Mouse (Mus musculus) gastrocnemius, adult 2 months (tissue): ENCODE results near the gene Hdac8. TPM values are rescaled to one million over a fixed set of nuclear protein-coding genes. Genes with fewer than 3 reads are reported as not detected.

Source experiments
- DNase-seq: peaks from one replicate; pipeline ENCODE4 v3.0.0; 2022
- H3K27ac ChIP-seq: fragments of 200-600 bp; 2 replicates; pipeline ENCODE4 v1.8.1; 2022; ENCODE audit warnings: mild to moderate bottlenecking
- H3K4me3 ChIP-seq: fragments of 200-600 bp; 2 replicates; pipeline ENCODE4 v1.8.1; 2022; ENCODE audit warnings: mild to moderate bottlenecking, moderate library complexity
- CTCF ChIP-seq: fragments of 200-600 bp; IDR thresholded peaks from 2 replicates; pipeline ENCODE4 v1.8.1; 2022; ENCODE audit warnings: antibody characterized with exemption, mild to moderate bottlenecking, moderate library complexity
- intact Hi-C: fragments of 180-260 bp; cut with DNase I; formaldehyde crosslinking; loops from one replicate; pipeline ENCODE4 v1.15.1; 2025
- microRNA-seq: library from miRNA; unstranded; fragments of <30 nt; microRNA quantifications from one replicate; pipeline ENCODE4 v1.2.0, GENCODE M21; 2021
- total RNA-seq, 2 experiments: library from RNA; stranded (reverse); gene quantifications; 2 replicates each; pipeline ENCODE4 v1.2.3; 2021

Hdac8 gene
- total RNA-seq, 2 experiments from 2014 or later, result 3.8 to 4.2 TPM

- Histone ChIP-seq H3K27ac (no peak overlapping the region), H3K4me3 (peak overlapping the region; percentile 75)
- intact Hi-C loops, result no loop called here
- peak; percentile 14 for DNase-seq
- TF ChIP-seq CTCF, result no peak
These were observed 254.8 kb downstream of the Hdac8 start for GRCm38 (mm10) chrX:102250150-102250890.

- H3K4me3 ChIP-seq, result no peak overlapping the region
- intact Hi-C loops, result no loop called here
- TF ChIP-seq CTCF, result no peak
- H3K27ac ChIP-seq, result no peak overlapping the region
- no peak for DNase-seq
These were observed 260.8 kb downstream of the Hdac8 start for GRCm38 (mm10) chrX:102244334-102244733.

Small RNA genes lying within 50 kb of the gene (microRNA-seq; reads per million reads assigned to microRNA genes)
- not detected for gene Gm26318

Other genes starting within 250 kb of the Hdac8 start
- 100 to 1,000 TPM; 366 to 727 TPM for gene Phka1, start 138.9 kb upstream of the Hdac8 start, total RNA-seq
- not detected for gene Gm3880, start 181.6 kb upstream of the Hdac8 start, total RNA-seq
- not detected for gene Gm9112, start 202.3 kb upstream of the Hdac8 start, total RNA-seq
- not detected for gene Dmrtc1b, start 202.5 kb upstream of the Hdac8 start, total RNA-seq